Mouse (Mus musculus) bone marrow, adult 2 months (tissue): ENCODE measurements around the gene Rnf26. TPM values are rescaled to one million over a fixed set of nuclear protein-coding genes. Genes with fewer than 3 reads are reported as not detected.
A peak's percentile ranks its signal among the peaks of the same experiment; 100 is the strongest.

Experiments
- H3K27ac ChIP-seq: fragments of 200-500 bp; 2 replicates; pipeline ENCODE4 v1.5.1; 2012; ENCODE audit warnings: low read depth, mild to moderate bottlenecking, control low read depth, inconsistent platforms, low read length; ENCODE audit not compliant: control insufficient read depth, poor library complexity, insufficient read depth
- H3K4me1 ChIP-seq: fragments of 200-500 bp; 2 replicates; pipeline ENCODE4 v1.6.1; 2011; ENCODE audit warnings: low read length; ENCODE audit not compliant: control insufficient read depth, insufficient read depth
- H3K4me3 ChIP-seq: fragments of 200-500 bp; replicated peaks from 2 replicates; pipeline ENCODE3; 2011; ENCODE audit warnings: mild to moderate bottlenecking, low read depth, low read length, control low read depth; ENCODE audit not compliant: control insufficient read depth
- CTCF ChIP-seq: fragments of 200-500 bp; IDR thresholded peaks from 2 replicates; pipeline ENCODE4 v1.5.1; 2011; ENCODE audit warnings: low read length, control low read depth; ENCODE audit not compliant: control insufficient read depth, insufficient read depth
- POLR2A ChIP-seq: fragments of 200-500 bp; IDR thresholded peaks from 2 replicates; pipeline ENCODE4 v1.6.1; 2011; ENCODE audit warnings: low read depth, mild to moderate bottlenecking, control low read depth, low read length, borderline replicate concordance; ENCODE audit not compliant: control insufficient read depth
- WGBS: fragments of 180-500 bp; shearing (Covaris S2); methylation state at CpG from one replicate; pipeline ENCODE4 v1.1.7; 2018; 5-methylcytosine and 5-hydroxymethylcytosine counted together
- polyA plus RNA-seq: library from polyadenylated mRNA; stranded (reverse); fragments of >200 nt; gene quantifications from 2 replicates; pipeline ENCODE4 v1.2.4, GENCODE M21; 2011; ENCODE audit warnings: low replicate concordance; ENCODE audit not compliant: missing spikeins, insufficient read depth, insufficient read length

Rnf26 gene
- 11.2 and 28.8 TPM in 2 replicates for polyA plus RNA-seq

GRCm38 (mm10) chr9:44113105-44113789 is at the start of gene Rnf26, which contains the start of gene Gm49380:
Gene Rnf26 (minus strand): TSS chr9:44113517.
Gene Gm49380 (minus strand): TSS chr9:44113500.
- peak within 1 kb of the TSS; percentile 54; the same call in 1 of the 2 replicates for H3K27ac ChIP-seq
- peak within 1 kb of the TSS; percentile 69 for H3K4me3 ChIP-seq
- under 1% methylated on average over 51 of the region's 51 CpGs for WGBS
- TF ChIP-seq CTCF = no peak
- TF ChIP-seq POLR2A = peak; percentile 85; the same call in 1 of the 2 replicates
- H3K4me1 ChIP-seq = no peaks in the 10 kb centered on the region; the same call in 1 of the 2 replicates

GRCm38 (mm10) chr9:44159886-44160285 is 46.6 kb upstream of the Rnf26 start:
- TF ChIP-seq CTCF (no peak), POLR2A (no peak)

GRCm38 (mm10) chr9:44147290-44147689 is 34.0 kb upstream of the Rnf26 start:
- 53% methylated on average over 3 of the region's 3 CpGs for WGBS
- no peaks in the 10 kb centered on the region for H3K4me1 ChIP-seq
- TF ChIP-seq POLR2A (no peak), CTCF (no peak)
- H3K27ac ChIP-seq = no peak overlapping the region
- no peak overlapping the region for H3K4me3 ChIP-seq

More at GRCm38 (mm10) chr9:44159886-44160285, 46.6 kb upstream of the Rnf26 start:
- Histone ChIP-seq H3K4me1 (no peaks in the 10 kb centered on the region), H3K27ac (no peak overlapping the region), H3K4me3 (no peak overlapping the region)
- WGBS = 84% methylated on average over 3 of the region's 3 CpGs

GRCm38 (mm10) chr9:44144718-44145060 is 31.4 kb upstream of the Rnf26 start:
- Histone ChIP-seq H3K4me1 (no peaks in the 10 kb centered on the region), H3K4me3 (no peak overlapping the region)
- TF ChIP-seq CTCF (no peak), POLR2A (no peak)

GRCm38 (mm10) chr9:44144023-44144717 is 30.9 kb upstream of the Rnf26 start:
- 55% methylated on average over 8 of the region's 8 CpGs for WGBS
- H3K4me3 ChIP-seq = no peak overlapping the region
- TF ChIP-seq CTCF (no peak), POLR2A (no peak)
- no peak overlapping the region for H3K27ac ChIP-seq
- no peaks in the 10 kb centered on the region for H3K4me1 ChIP-seq

More at GRCm38 (mm10) chr9:44144718-44145060, 31.4 kb upstream of the Rnf26 start:
- H3K27ac ChIP-seq = no peak overlapping the region

- Histone ChIP-seq H3K4me1 (no peaks in the 10 kb centered on the region), H3K4me3 (no peak overlapping the region), H3K27ac (no peak overlapping the region)
- 85% methylated on average over 5 of the region's 5 CpGs for WGBS
- TF ChIP-seq CTCF (no peak), POLR2A (no peak)
Observed at GRCm38 (mm10) chr9:44143421-44143820, 30.1 kb upstream of the Rnf26 start.

- H3K27ac ChIP-seq = no peak overlapping the region
- peaks cover 1% of the 10 kb centered on the region; the same call in 1 of the 2 replicates for H3K4me1 ChIP-seq
- WGBS = 81% methylated on average over 5 of the region's 5 CpGs
- TF ChIP-seq CTCF (no peak), POLR2A (no peak)
- H3K4me3 ChIP-seq = no peak overlapping the region
Observed at GRCm38 (mm10) chr9:44141951-44142350, 28.6 kb upstream of the Rnf26 start.

GRCm38 (mm10) chr9:44137846-44138245 is 24.5 kb upstream of the Rnf26 start:
- no peak overlapping the region for H3K4me3 ChIP-seq
- peaks cover 1% of the 10 kb centered on the region; the same call in 1 of the 2 replicates for H3K4me1 ChIP-seq
- H3K27ac ChIP-seq = no peak overlapping the region
- TF ChIP-seq CTCF (no peak), POLR2A (no peak)
- 11% methylated on average over 4 of the region's 4 CpGs for WGBS
